Mouse (Mus musculus): Measurements from ENCODE around the gene Ube2i.
"Not testable (repeated sequence)": the region's sequence is repeated elsewhere in the genome, so short reads cannot be mapped to it uniquely, and the experiment has no call there.

Ube2i gene

GRCm38 (mm10) chr17:25252643-25253042 is 21.8 kb downstream of the Ube2i start:
- no peak for DNase-seq

- DNase-seq: no peak
Measured at GRCm38 (mm10) chr17:25250181-25250835, 24.1 kb downstream of the Ube2i start.

GRCm38 (mm10) chr17:25248033-25248750 is 26.2 kb downstream of the Ube2i start:
- no peak for DNase-seq

- DNase-seq: peak in 1 of 2 experiments; percentile 44
Measured at GRCm38 (mm10) chr17:25244239-25244638, 30.2 kb downstream of the Ube2i start.

- peak in 1 of 2 experiments; percentile 36 for DNase-seq
Measured at GRCm38 (mm10) chr17:25243131-25243780, 31.2 kb downstream of the Ube2i start.

GRCm38 (mm10) chr17:25239695-25240636 is 34.5 kb downstream of the Ube2i start, which contains the start of the genes Gnptg and Tsr3:
Gene Gnptg (minus strand): TSS chr17:25240124.
Gene Tsr3 (plus strand): TSS chr17:25240170.
- DNase-seq: peak; percentile 90 to 95

GRCm38 (mm10) chr17:25235635-25236034 is 38.8 kb downstream of the Ube2i start:
- no peak for DNase-seq

DNA sequence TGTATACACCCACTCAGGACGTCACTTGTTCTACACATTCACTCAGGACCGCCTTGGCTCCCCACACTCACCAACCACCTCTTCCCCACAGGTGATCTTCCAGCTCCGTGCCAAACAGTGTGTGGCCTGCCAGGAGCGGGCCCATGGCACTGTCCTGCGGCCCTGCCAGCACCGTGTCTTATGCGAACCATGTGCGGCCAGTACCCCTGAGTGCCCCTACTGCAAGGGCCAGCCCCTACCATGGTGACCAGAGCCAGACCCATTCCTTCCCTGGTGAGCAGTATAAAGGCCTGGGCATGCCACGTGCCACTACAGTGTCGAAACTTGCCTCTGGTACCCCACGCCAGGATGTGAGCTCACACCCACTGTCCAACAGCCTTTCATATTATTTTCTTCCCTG is 42.8 kb downstream of the Ube2i start:
- not testable (repeated sequence) for DNase-seq

- peak in 1 of 2 experiments; percentile 31 for DNase-seq
Measured at GRCm38 (mm10) chr17:25230700-25231099, 43.7 kb downstream of the Ube2i start.

- not testable (repeated sequence) for DNase-seq
Measured at GRCm38 (mm10) chr17:25230014-25230655, 44.3 kb downstream of the Ube2i start.

DNA sequence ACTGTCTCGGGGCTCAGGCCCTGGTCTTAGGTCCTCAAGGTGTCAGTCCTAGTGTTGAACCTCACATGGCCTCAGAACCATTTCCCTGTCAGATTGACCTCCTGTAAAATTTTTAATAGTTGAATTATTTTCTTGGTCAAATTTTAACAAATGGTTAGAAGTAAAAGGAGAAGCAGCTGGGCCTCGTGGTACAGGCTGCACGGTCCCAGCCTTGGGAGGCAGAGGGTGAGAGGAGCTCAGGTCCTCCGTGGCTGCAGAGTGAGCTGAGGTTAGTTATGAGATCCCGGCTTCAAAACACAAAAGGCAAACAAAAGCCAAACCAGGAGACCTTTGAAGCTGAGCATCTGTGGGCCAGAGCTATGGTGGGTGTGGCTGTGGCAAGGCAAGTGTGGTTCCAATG is 46.4 kb downstream of the Ube2i start:
- no peak for DNase-seq

DNA sequence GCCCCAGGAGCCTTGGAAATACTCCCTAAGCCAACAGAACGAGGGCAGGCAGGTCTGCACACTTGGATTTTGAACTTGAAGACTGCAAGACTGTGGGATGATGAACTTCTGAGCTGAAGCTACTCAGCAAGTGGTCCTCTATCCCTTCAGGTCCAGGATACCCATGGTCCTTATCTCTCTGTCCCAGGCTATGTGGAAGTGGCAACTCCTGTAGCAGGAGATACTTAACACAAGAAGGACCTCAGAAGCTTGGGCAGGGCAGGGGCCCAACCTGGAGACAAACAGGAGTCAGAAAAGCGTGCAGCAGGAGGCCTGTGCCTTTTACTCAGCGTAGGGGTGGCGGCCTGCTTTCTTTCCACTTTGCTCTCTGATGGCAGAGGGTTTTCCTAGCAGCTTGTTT is 48.8 kb downstream of the Ube2i start:
- no peak for DNase-seq

DNA sequence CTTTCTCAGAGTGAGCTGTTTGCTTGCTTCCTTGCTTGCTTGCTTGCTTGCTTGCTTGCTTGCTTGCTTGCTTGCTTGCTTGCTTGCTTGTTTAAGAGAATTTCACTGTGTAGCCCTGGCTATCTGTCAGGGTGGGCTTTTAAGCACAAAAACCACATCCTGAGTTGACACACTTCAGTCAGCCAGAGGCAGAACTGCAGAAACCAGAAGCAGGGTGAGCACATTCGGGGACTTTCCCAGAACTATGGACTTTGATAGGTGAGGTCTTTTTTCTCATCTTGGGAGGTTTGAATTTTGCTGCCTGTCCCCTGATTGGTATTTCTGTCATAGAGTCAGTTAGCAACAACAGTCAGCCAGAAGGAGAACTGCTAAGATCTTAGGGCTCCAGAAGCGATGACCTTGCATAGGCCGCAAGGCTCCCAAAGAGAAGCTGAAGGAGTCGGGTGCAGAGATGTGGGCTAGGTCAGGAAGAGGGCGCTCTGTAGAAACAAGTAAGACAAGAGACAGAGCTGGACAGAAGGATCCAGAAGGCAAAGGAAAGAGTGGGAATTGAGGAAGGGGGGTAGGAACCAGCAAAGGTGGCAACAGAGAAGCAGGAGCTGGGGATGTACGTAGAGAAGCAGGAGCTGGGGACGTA is 49.7 kb downstream of the Ube2i start:
- DNase-seq: no peak

GRCm38 (mm10) chr17:25222951-25223601 is 51.3 kb downstream of the Ube2i start:
- no peak for DNase-seq

GRCm38 (mm10) chr17:25222504-25222940 is 51.9 kb downstream of the Ube2i start:
- not testable (repeated sequence) for DNase-seq

DNA sequence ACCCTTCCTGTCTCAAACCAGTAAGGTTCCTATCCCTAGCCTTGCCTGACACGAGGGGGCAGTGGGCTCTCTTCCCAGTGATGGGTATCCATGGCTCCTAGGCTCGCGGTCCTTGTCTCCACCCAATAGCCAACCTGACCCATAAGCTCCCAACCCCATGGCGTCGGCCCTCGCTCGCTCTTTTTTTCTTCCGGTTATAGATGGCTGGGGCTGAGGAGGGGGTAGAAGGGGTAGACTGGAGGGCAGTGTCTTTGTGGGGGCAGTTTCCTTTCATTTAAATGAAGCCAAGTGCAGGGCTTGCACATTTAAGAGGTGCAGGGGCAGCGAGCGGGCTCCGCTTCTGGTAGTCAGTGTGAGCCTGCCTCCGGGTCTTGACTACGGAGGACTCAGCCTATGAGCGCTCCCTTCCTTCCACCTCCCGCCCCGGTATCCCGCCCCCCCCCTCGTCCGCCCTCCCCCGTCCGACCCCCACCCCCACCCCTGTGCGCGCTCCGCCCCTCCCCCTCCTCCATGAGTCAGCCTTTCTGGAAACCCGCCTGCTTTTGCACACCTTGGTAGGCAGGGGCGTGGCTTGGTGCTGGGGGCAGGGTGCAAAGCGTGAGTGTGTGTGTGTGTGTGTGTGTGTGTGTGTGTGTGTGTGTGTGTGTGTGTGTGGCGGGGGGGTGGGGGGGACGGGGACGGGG is 52.5 kb downstream of the Ube2i start:
- DNase-seq: peak; percentile 76 to 84

DNA sequence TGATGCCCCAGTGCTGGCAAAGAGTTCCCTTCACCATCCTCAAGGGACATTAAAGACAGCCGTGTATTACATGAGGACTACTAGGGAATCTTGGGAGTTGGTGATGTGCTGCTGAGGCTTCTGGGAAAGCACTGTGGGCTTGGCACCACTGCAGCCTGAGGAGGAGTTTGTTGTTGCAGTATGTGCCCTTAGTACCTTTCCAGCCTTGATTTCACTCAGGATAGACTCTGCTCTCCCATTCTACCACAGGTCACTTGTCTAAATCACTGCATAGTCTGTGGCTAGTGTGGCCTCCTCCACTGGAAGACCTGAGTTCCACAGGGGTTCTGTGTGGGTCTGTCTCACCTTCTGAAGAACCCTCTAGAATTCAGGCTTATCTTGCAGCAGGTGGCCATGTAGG is 53.7 kb downstream of the Ube2i start:
- DNase-seq: no peak

DNA sequence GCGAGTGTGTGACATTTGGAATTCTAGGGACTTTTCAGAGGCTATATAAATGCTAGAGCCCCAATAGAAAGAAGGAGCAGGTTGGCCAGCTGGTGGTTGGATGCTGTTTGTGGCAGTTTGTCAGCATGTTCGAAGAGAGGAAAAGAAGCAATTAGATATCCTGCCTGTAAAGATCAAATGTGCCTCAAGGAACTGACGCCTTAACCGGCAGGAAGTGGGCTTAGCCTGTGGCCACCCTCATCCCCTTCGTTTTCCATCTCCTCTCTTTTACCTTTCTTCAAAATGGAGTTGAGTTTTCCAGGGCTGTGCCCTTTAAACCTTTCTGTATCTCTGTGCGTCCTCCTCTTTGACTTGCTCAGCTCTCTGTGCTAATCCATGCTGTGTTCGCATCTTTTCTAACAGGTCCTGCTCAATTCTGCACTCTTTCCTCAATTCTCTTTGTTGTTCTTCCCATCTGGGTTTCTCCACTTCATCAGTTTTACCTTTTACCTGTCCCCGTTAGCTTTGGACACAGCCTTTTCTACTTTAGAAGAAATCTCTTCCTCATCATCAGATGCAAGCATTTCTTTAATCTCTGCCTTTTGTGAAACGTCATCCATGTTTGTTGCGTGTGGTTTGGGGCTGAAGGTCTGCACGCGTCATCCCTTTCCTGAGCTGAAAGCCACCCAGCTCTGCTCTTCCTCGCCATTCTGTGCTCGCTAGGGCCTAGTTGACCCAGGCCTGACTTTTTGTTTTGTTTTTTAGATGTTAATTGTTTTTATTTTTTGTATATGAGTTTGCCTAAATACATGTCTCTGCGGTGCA is 54.7 kb downstream of the Ube2i start:
- no peak for DNase-seq

DNA sequence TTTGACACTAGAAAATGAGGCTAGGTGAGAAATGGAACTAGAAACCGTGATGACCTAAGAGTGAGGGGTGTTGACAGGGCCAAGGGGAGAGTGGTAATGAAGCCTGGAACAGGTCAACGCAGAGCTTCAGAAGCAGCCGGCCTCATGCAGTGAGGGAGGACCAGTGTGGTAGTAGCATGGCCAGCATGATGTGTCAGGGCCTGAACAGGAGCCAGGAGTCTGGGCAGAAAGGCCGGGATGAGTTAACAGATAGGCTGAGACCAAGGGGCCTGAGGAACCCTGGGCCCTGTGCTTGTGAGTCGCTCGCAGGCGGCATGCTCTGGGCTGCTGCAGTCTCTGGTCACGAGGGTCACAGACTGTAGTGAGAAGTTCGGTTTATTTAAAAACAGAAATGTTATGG is 55.5 kb downstream of the Ube2i start:
- DNase-seq: no peak
